Mouse (Mus musculus): ENCODE results near the gene Cerkl. TPM values are rescaled to one million over a fixed set of nuclear protein-coding genes. Genes with fewer than 3 reads are reported as not detected.

Cerkl gene
- total RNA-seq, 2 experiments from 2014 or later: 2.5 to 4.2 TPM

GRCm38 (mm10) chr2:79378346-79379086 lies 78.1 kb downstream of the Cerkl start:
- no peak for DNase-seq (ENCODE audit: low spot score in 2 of 2)

- no peak for DNase-seq (ENCODE audit: low spot score in 2 of 2)
Observed at GRCm38 (mm10) chr2:79372486-79373200, 83.9 kb downstream of the Cerkl start.

DNA sequence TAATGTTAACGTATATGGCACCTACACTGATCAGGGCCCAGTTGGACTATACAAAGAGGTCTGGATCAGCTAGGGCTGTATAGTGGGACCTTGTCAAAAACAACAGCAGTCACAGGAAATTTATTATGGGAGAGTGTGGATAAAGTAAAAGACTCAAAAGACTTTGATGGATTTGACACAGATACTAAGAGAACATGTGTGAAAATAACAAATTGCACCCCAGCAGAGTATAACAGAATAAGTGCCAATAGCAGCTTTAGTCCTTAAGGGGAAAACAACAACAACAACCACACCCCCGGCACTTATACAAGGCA lies 84.5 kb downstream of the Cerkl start:
- no peak for DNase-seq (ENCODE audit: low spot score in 2 of 2)

DNA sequence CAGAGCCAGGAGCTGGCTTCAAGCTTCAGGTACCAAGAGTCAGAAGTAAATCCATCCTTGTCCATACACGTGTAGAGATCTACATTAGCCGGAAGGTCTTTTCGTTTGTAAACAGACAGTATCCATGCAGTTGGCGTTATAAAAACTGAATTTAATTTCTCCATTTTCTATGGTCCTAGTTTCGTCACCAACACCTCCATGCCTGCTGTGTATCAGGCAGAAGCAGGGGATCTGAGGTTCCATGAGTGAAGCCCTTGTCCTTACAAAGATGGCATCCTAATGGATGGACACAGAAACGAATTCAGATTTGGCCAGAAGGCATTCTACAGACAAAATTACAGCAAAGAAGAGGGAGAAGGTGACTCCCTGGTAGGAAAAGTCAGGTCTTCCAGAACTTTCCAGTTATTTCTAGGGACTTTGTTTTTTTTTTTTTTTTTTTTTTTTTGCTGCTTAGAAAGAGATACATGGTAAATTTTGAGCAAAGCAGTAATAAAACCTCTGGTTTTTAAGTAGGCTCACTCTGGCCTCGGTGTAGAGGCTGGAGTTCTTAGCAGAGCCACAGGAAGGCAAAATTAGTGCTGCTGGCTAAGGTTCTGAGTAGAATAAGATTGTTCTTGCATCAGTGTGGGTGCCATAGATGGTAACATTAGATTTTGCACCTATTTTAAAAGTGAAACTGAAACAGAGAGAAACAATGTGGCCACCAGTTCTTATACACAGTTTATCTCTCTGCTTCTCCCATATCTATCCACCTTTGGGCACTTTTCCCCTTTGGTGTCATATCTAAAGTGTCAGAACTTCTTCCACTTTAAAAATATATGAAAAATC lies 85.0 kb downstream of the Cerkl start:
- DNase-seq (ENCODE audit: low spot score in 2 of 2): no peak

GRCm38 (mm10) chr2:79370711-79371312 lies 85.8 kb downstream of the Cerkl start:
- DNase-seq (ENCODE audit: low spot score in 2 of 2): no peak

- no peak for DNase-seq (ENCODE audit: low spot score in 2 of 2)
Observed at GRCm38 (mm10) chr2:79369905-79370304, 86.7 kb downstream of the Cerkl start.

GRCm38 (mm10) chr2:79369061-79369524 lies 87.5 kb downstream of the Cerkl start:
- no peak for DNase-seq (ENCODE audit: low spot score in 2 of 2)

DNA sequence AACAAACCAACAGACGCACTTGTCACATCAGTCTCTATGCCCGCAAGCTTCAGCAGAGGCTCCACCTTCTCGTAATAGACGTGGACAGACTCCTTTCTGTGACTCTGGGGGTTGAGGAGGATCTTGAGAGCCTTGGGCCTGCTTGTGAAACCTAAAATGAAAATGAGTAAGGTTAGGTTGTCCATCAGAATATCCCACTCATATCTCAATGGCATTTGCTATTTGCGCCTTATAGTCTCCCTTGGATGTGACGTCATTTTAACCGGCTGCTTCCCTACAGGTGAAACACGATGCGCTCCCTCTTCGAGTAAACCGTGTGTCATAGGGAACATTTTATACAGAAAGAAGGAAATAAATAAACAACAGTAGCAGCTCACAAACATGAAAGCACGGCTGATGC lies 87.9 kb downstream of the Cerkl start:
- no peak for DNase-seq (ENCODE audit: low spot score in 2 of 2)

DNA sequence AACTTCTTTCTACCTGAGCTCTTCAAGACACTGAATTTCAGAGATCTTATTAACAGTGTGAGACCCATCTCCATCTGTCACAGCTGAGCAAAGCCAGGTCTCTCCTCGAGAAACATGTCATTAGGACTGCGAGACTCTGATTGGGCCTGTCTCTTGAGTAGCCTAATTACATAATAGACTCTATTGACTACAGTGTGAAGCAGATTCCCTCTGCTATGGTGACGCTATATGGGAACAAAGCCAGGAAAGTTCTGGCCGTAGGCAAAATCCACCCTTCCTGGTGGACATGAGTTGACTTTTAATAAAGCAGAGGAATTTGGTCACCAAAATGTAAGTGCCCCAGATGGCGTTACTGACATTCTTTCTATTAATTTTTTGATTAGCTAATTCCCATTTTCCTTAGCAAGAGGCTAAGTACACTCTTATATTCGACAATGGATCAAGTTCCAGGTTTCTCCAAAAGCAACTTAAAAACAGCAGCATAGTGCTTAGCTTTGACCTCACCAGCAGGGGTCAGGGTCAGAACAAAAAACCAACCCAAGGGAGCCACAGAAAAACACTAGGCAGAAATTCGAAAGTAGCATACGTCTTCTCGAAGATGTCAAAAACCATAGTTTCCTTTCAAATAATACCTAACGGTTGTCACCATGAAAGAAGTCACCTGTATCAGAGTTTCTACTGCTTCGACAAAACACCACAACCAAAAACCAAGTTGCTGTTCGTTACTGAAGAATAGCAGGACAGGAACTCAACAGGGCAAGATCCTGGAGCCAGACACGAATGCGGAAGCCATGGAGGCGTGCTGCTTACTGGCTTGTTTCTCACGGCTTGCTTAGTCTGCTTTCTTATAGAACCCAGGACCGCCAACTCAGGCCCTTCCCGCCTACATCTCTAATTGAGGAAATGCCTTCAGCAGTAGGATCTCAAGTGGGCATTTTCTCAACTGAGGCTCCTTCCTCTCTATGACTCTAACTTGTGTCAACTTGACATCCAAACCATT lies 88.8 kb downstream of the Cerkl start:
- DNase-seq (ENCODE audit: low spot score in 2 of 2): no peak

- DNase-seq (ENCODE audit: low spot score in 2 of 2): no peak
Observed at GRCm38 (mm10) chr2:79363920-79364319, 92.7 kb downstream of the Cerkl start.

DNA sequence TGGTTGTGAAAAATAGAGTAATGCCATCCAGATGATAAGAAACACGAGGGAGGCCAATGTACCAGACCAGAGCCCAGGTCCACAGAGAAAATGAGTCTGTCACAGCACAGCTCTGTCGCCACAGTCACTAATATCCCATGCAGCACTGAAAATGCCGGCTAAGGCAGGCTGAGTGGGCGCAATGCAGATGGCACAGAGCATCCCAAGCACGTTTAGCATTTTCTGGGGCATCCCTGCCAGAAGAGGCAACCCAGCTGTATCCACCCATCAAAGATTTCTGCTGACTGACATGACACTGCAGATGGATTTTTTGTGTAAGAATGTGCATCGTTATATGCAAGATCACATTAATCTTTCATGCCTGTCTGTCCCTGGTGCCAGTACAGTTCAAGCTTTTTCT lies 94.6 kb downstream of the Cerkl start:
- no peak for DNase-seq (ENCODE audit: low spot score in 2 of 2)

DNA sequence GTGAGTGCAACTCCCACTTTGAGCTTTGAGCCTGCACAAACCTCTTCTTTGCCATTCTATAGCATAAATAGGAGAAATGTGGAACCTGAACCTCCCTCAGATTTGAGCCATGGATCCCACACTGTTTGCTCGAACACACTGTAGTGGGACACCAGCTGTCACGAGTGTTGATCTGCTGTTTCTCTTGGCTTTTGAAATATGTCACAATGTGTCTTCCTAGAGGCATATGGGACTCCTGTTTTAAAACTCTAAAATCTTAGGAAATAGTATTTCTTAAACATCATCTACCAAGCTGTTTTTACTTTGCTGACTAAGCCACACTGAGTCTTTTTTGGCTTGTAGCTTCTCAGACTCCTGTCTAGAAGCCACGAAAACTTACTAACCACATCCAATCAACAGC lies 98.8 kb downstream of the Cerkl start:
- no peak for DNase-seq (ENCODE audit: low spot score in 2 of 2)

DNA sequence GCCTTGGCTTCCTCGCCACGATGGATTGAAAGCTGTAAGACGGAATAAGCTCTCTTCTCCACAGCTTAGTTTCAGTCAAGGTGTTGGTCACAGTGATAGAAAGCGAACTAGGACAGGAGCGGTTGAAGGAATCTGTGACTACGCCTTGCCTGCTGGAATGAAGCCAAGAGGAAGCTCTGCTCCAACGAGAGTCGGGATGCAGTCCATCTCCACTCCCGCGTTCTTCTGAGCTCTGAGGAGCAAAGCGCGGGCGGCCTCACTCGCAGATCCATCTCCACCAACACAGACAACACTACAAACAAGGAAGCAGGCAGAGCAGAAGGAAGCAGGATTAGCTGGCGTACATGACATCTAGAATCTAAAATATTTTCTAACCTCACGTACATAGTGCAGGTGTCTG lies 101.8 kb downstream of the Cerkl start:
- DNase-seq (ENCODE audit: low spot score in 2 of 2): no peak

GRCm38 (mm10) chr2:79352100-79352802 lies 104.3 kb downstream of the Cerkl start:
- DNase-seq (ENCODE audit: low spot score in 2 of 2): no peak

GRCm38 (mm10) chr2:79351179-79352099 lies 105.1 kb downstream of the Cerkl start:
- no peak for DNase-seq (ENCODE audit: low spot score in 2 of 2)

- no peak for DNase-seq (ENCODE audit: low spot score in 2 of 2)
Observed at GRCm38 (mm10) chr2:79343115-79343514, 113.5 kb downstream of the Cerkl start.

DNA sequence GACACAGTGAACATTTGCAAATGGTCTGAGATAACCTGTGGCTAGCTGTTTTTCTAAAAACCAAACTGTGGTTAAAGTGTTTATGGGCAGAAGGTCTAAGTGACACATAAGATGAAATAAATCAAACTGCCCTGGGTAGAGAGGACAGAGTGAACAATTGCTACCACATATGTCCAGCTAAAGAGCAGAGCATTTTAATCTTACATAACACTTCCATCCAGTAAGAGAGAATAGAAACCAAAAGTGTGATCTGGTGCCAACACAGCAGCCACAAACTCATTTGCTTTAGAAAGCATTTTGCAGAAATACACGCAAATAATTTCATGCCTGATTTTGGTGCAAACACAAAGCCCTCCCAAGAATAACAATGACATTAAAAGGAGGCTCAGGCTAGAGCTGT lies 117.6 kb downstream of the Cerkl start:
- no peak for DNase-seq (ENCODE audit: low spot score in 2 of 2)

DNA sequence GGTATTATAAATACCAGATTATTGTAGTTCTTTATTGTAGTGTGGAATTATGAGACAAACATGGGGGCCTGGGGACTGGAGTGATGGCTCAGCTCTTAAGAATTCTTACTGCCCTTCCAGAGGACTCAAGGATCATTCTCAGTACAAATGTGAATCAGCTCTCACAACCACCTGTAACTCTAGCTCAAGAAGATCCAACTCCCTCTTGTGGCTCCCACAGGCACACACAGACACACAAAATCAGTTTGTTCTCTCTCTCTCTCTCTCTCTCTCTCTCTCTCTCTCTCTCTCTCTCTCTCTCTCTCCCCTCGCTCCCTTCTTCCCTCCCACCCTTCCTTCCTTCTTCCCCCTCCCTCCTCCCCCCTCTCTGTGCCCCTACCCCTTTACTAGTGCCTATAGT lies 120.4 kb downstream of the Cerkl start:
- DNase-seq (ENCODE audit: low spot score in 2 of 2): no peak

DNA sequence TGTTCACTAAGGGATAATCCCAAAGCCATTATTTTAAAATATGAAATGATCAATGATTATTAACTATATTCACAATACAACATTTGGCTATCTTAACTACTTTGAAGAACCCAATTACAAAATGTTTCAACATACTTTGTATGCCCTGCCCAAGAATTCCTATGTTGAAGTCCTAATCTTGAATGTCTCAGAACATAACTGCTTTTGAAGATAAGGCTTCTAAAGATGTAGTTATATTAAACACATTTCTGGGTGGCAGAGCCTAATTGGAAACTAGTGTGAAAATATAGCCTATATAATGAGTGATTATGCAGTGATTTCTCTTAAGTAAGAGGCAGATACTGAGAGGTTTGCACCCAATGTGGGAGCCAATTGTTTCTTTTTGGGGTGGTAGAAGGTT lies 121.9 kb downstream of the Cerkl start:
- no peak for DNase-seq (ENCODE audit: low spot score in 2 of 2)

Data from adrenal gland, adult 18-20 months (tissue).